In genomic region chr7:107714067-107714466, GRCm38 (mm10) we compare ENCODE assay signal across 32 mouse cellular contexts. TPM values are rescaled to one million over a fixed set of nuclear protein-coding genes. Genes with fewer than 3 reads are reported as not detected.
"Had no signal": no experiment of that assay in that cellular context is flagged by ENCODE, and none has a peak within 500 bp of the region (broad histone marks: within the 10 kb centered on the region; RNA-seq: fewer than 3 reads in every experiment).

No protein-coding gene starts in this region.

- H3K4me3 ChIP-seq: left cerebral cortex, adult 2 months; limb, embryonic 10.5 days; limb, embryonic 12.5 days; limb, embryonic 13.5 days; limb, embryonic 15.5 days; liver, embryonic 12.5 days; liver, embryonic 13.5 days; liver, embryonic 15.5 days; lung, embryonic 15.5 days; megakaryocyte, embryonic 14.5 days; midbrain, embryonic 10.5 days; midbrain, embryonic 12.5 days; midbrain, embryonic 13.5 days; midbrain, embryonic 15.5 days; myocyte had no signal

- H3K4me1 ChIP-seq: liver, embryonic 12.5 days; liver, embryonic 13.5 days; liver, embryonic 15.5 days; lung, embryonic 15.5 days; megakaryocyte, embryonic 14.5 days; midbrain, embryonic 10.5 days; midbrain, embryonic 12.5 days; midbrain, embryonic 13.5 days; midbrain, embryonic 15.5 days had no signal

- H3K4me2 ChIP-seq: limb, embryonic 12.5 days; limb, embryonic 13.5 days; limb, embryonic 15.5 days; liver, embryonic 11.5 days; liver, embryonic 12.5 days; liver, embryonic 13.5 days; liver, embryonic 15.5 days; lung, embryonic 14.5 days; lung, embryonic 15.5 days; midbrain, embryonic 11.5 days; midbrain, embryonic 12.5 days; midbrain, embryonic 13.5 days; midbrain, embryonic 15.5 days had no signal

- H3K9ac ChIP-seq: limb, embryonic 12.5 days; limb, embryonic 13.5 days; limb, embryonic 15.5 days; liver, embryonic 12.5 days; liver, embryonic 13.5 days; liver, embryonic 14.5 days; liver, embryonic 15.5 days; liver, postnatal 0 days; lung, embryonic 14.5 days; lung, embryonic 15.5 days; midbrain, embryonic 12.5 days; midbrain, embryonic 13.5 days; midbrain, embryonic 15.5 days had no signal

- H3K9me3 ChIP-seq: limb, embryonic 10.5 days; limb, embryonic 12.5 days; limb, embryonic 13.5 days; limb, embryonic 15.5 days; liver, embryonic 12.5 days; liver, embryonic 13.5 days; liver, embryonic 15.5 days; lung, embryonic 15.5 days; megakaryocyte, embryonic 14.5 days; midbrain, embryonic 10.5 days; midbrain, embryonic 12.5 days; midbrain, embryonic 13.5 days; midbrain, embryonic 15.5 days had no signal

- ATAC-seq: liver, embryonic 12.5 days; liver, postnatal 0 days; lung, postnatal 0 days; midbrain, embryonic 13.5 days; midbrain, embryonic 15.5 days; midbrain, embryonic 16.5 days had no signal

- H3K27ac ChIP-seq: left cerebral cortex, adult 2 months; limb, embryonic 10.5 days; limb, embryonic 12.5 days; limb, embryonic 13.5 days; limb, embryonic 15.5 days; liver, embryonic 12.5 days; liver, embryonic 13.5 days; liver, embryonic 14.5 days; liver, embryonic 15.5 days; lung, embryonic 15.5 days; macrophage; midbrain, embryonic 10.5 days; midbrain, embryonic 12.5 days; midbrain, embryonic 13.5 days; midbrain, embryonic 15.5 days had no signal

- DNase-seq: left cerebral cortex, postnatal 4 days; liver; liver, embryonic 13.5 days; liver, postnatal 0 days; lung, adult 18-20 months; lung, adult 2 months; lung, embryonic 14.5 days; lung, postnatal 10 days; lung, postnatal 14 days; lung, postnatal 36 days; lung, postnatal 4 days; midbrain, embryonic 14.5 days had no signal

- H3K27me3 ChIP-seq: limb, embryonic 12.5 days; limb, embryonic 13.5 days; limb, embryonic 15.5 days; liver, embryonic 12.5 days; liver, embryonic 13.5 days; liver, embryonic 15.5 days; lung, embryonic 15.5 days; midbrain, embryonic 12.5 days; midbrain, embryonic 13.5 days; midbrain, embryonic 15.5 days had no signal

- H3K36me3 ChIP-seq: liver, embryonic 13.5 days; liver, embryonic 15.5 days; lung, embryonic 15.5 days; midbrain, embryonic 10.5 days; midbrain, embryonic 12.5 days; midbrain, embryonic 13.5 days; midbrain, embryonic 15.5 days had no signal

RNA-seq across cellular contexts. Expression of gene Cyb5r2, which starts 43.8 kb away (rescaled TPM):
- polyA plus RNA-seq: liver, embryonic 15.5 days; lung, adult 2 months; macrophage; midbrain, embryonic 14.5 days; midbrain, embryonic 16.5 days had no signal
